Mouse (Mus musculus): ENCODE data around the gene Tango2.

DNA sequence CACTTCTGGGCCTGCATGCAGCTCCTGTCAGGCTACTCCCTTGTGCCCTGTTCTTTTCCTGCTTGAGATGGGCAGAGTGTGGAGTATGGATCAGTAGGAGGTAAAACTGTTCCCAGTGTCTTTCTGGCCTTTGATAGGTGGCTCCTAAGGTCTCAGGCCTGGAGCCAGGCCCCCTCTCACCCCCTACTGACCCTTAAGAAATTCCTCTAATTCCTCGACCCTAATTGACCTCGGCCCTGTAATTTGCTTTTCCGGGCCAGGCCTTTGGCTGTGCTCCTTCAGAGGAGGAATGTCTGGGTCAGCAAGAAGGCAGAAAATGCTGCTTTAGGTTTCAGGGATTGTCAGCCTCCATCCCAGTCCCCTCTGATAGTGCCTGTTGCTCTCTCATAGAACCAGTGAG is 35.9 kb upstream of the Tango2 start:
- no peak for TF ChIP-seq POU5F1 (IDR thresholded peaks at IDR 0.05; ENCODE audit: borderline replicate concordance, low read length)
- no peak for TF ChIP-seq CTCF (conservative IDR thresholded peaks at IDR 0.05; ENCODE audit: low read length)

All from E14TG2a.4 (cell line).